Mouse (Mus musculus) adrenal gland, postnatal 10 days (tissue): Measurements from ENCODE around the gene Oas3. TPM values are rescaled to one million over a fixed set of nuclear protein-coding genes. Genes with fewer than 3 reads are reported as not detected.

ENCODE experiments used
- total RNA-seq, 2 experiments: library from RNA; stranded (reverse); gene quantifications; 2 replicates each; pipeline ENCODE4 v1.2.3; 2021

Oas3 gene
- total RNA-seq, 2 experiments from 2014 or later: 0.15 to 0.21 TPM

Other genes with a start within 250 kb of the Oas3 start
- 10 to 100 TPM; 53.1 to 60.4 TPM for gene Tpcn1, start 189.0 kb downstream of the Oas3 start, total RNA-seq
- under 1 TPM; 0.42 to 0.51 TPM for gene Iqcd, start 188.6 kb downstream of the Oas3 start, total RNA-seq
- 10 to 100 TPM; 12.9 to 17.4 TPM for gene Rita1, start 165.1 kb downstream of the Oas3 start, total RNA-seq
- 10 to 100 TPM; 36.0 to 36.1 TPM for gene Ddx54, start 164.9 kb downstream of the Oas3 start, total RNA-seq
- gene Cfap73, start 143.4 kb downstream of the Oas3 start, total RNA-seq: under 1 TPM in 1 of 2 experiments, not detected in 1; 0.42 TPM
- 1 to 10 TPM; 6.9 to 8.9 TPM for gene Rasal1, start 128.8 kb downstream of the Oas3 start, total RNA-seq
- 1 to 10 TPM; 7.4 to 9.2 TPM for gene Dtx1, start 65.7 kb downstream of the Oas3 start, total RNA-seq
- under 1 TPM; 0.09 to 0.24 TPM for gene Oas2, start 27.8 kb downstream of the Oas3 start, total RNA-seq
- gene Oas1e, start 17.9 kb upstream of the Oas3 start, total RNA-seq: not detected
- gene Oas1c, start 34.9 kb upstream of the Oas3 start, total RNA-seq: 1 to 10 TPM; 1.0 to 1.1 TPM
- not detected for gene Oas1f, start 69.7 kb upstream of the Oas3 start, total RNA-seq
- not detected for gene Oas1h, start 83.8 kb upstream of the Oas3 start, total RNA-seq
- under 1 TPM in 1 of 2 experiments, not detected in 1; 0.21 TPM for gene Oas1g, start 110.0 kb upstream of the Oas3 start, total RNA-seq
- under 1 TPM in 1 of 2 experiments, not detected in 1; 0.58 TPM for gene Oas1a, start 129.9 kb upstream of the Oas3 start, total RNA-seq
- gene Oas1d, start 136.9 kb upstream of the Oas3 start, total RNA-seq: under 1 TPM in 1 of 2 experiments, not detected in 1; 0.18 TPM
- gene Rph3a, start 232.4 kb upstream of the Oas3 start, total RNA-seq: 1 to 10 TPM; 1.7 to 3.4 TPM